Mouse (Mus musculus): ENCODE measurements at regions not wholly inside any gene's neighbourhood (a gene's known extent, or its start where the extent isn't known, plus 50 kb on each side); places are given as distances from the start of the nearest gene placed in this dataset.

GRCm38 (mm10) chr12:107250747-107251470 is 237.5 kb upstream of the 3110018I06Rik start:
- no peak for DNase-seq (ENCODE audit: low spot score in 2 of 2)

GRCm38 (mm10) chr12:107251981-107252380 is 236.5 kb upstream of the 3110018I06Rik start:
- DNase-seq (ENCODE audit: low spot score in 2 of 2) = no peak

- DNase-seq (ENCODE audit: low spot score in 2 of 2) = no peak
These were observed 226.4 kb upstream of the 3110018I06Rik start for GRCm38 (mm10) chr12:107262076-107262475.

GRCm38 (mm10) chr12:107262516-107262915 is 225.9 kb upstream of the 3110018I06Rik start:
- DNase-seq (ENCODE audit: low spot score in 2 of 2) = no peak

GRCm38 (mm10) chr12:107266696-107267095 is 221.7 kb upstream of the 3110018I06Rik start:
- DNase-seq (ENCODE audit: low spot score in 2 of 2) = no peak

GRCm38 (mm10) chr12:107285622-107286021 is 202.8 kb upstream of the 3110018I06Rik start:
- no peak for DNase-seq (ENCODE audit: low spot score in 2 of 2)

- no peak for DNase-seq (ENCODE audit: low spot score in 2 of 2)
These were observed 197.1 kb upstream of the 3110018I06Rik start for GRCm38 (mm10) chr12:107291377-107291776.

GRCm38 (mm10) chr12:107307094-107307740 is 181.2 kb upstream of the 3110018I06Rik start:
- DNase-seq (ENCODE audit: low spot score in 2 of 2) = no peak

GRCm38 (mm10) chr12:107315446-107315845 is 173.0 kb upstream of the 3110018I06Rik start:
- DNase-seq (ENCODE audit: low spot score in 2 of 2) = no peak

- DNase-seq (ENCODE audit: low spot score in 2 of 2) = no peak
These were observed 165.6 kb upstream of the 3110018I06Rik start for GRCm38 (mm10) chr12:107322861-107323260.

GRCm38 (mm10) chr12:107326101-107326500 is 162.3 kb upstream of the 3110018I06Rik start:
- DNase-seq (ENCODE audit: low spot score in 2 of 2) = no peak

- no peak for DNase-seq (ENCODE audit: low spot score in 2 of 2)
These were observed 161.2 kb upstream of the 3110018I06Rik start for GRCm38 (mm10) chr12:107327107-107327770.

- DNase-seq (ENCODE audit: low spot score in 2 of 2) = no peak
These were observed 159.4 kb upstream of the 3110018I06Rik start for GRCm38 (mm10) chr12:107328986-107329385.

- DNase-seq (ENCODE audit: low spot score in 2 of 2) = no peak
These were observed 154.1 kb upstream of the 3110018I06Rik start for GRCm38 (mm10) chr12:107334366-107334765.

- no peak for DNase-seq (ENCODE audit: low spot score in 2 of 2)
These were observed 153.3 kb upstream of the 3110018I06Rik start for GRCm38 (mm10) chr12:107335106-107335505.

GRCm38 (mm10) chr12:107338758-107339157 is 149.7 kb upstream of the 3110018I06Rik start:
- DNase-seq (ENCODE audit: low spot score in 2 of 2) = no peak

GRCm38 (mm10) chr12:107356211-107356610 is 132.2 kb upstream of the 3110018I06Rik start:
- DNase-seq (ENCODE audit: low spot score in 2 of 2) = no peak

- DNase-seq (ENCODE audit: low spot score in 2 of 2) = no peak
These were observed 131.5 kb upstream of the 3110018I06Rik start for GRCm38 (mm10) chr12:107356974-107357373.

- no peak for DNase-seq (ENCODE audit: low spot score in 2 of 2)
These were observed 127.9 kb upstream of the 3110018I06Rik start for GRCm38 (mm10) chr12:107360511-107360910.

- DNase-seq (ENCODE audit: low spot score in 2 of 2) = no peak
These were observed 126.8 kb upstream of the 3110018I06Rik start for GRCm38 (mm10) chr12:107361606-107362005.

- DNase-seq (ENCODE audit: low spot score in 2 of 2) = no peak
These were observed 126.3 kb upstream of the 3110018I06Rik start for GRCm38 (mm10) chr12:107362120-107362519.

- no peak for DNase-seq (ENCODE audit: low spot score in 2 of 2)
These were observed 116.2 kb upstream of the 3110018I06Rik start for GRCm38 (mm10) chr12:107372254-107372653.
